Comparison of ENCODE assay signal across 10 mouse cellular contexts in the genomic region with DNA sequence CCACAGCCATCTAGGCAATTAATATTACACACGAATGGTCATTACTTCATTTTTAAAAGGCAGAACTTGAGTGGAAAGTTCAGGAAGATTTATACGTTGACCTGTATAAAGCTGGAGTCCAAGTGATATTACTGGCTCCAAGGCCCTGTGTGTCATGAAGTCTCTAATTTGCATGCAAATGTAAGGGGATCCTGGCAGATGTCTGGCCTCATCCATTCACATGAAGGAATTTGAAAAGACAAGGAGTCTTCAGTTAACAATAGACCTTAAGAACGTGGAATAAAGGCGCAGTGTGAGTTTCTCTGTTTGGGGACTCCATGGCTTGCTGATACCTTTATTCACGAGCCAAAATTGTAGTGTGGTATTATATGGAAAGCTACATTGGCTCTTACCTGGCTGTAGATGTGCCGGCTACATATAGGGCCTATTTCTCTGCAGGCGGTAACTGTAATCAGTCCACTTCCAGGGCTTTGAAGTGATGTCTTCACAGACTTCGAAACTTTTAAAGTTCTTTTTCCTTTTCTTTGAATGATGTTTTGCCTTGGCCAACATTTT. TPM values are rescaled to one million over a fixed set of nuclear protein-coding genes. Genes with fewer than 3 reads are reported as not detected.
DNase-seq lines count a peak whose midpoint lies in the region; ATAC-seq and TF ChIP-seq lines count a peak whose summit lies in the region.
"Had no signal": no experiment of that assay in that cellular context is flagged by ENCODE, and none has a peak within 500 bp of the region (broad histone marks: within the 10 kb centered on the region; RNA-seq: fewer than 3 reads in every experiment).

No protein-coding gene starts in this region.

- TF ChIP-seq POLR2A in cerebellum, adult 2 months (IDR thresholded peaks at IDR 0.05; ENCODE audit: borderline replicate concordance, insufficient read depth, low read length), result no peak

- no peak for TF ChIP-seq CTCF in cerebellum, adult 2 months (IDR thresholded peaks at IDR 0.05; ENCODE audit: borderline replicate concordance, insufficient read depth, low read depth, low read length)
- TF ChIP-seq CTCF in stomach, postnatal 0 days (IDR thresholded peaks at IDR 0.05; ENCODE audit: low read depth), result no peak

- no peak overlapping the region for H3K9ac ChIP-seq in stomach, embryonic 14.5 days (replicated peaks; ENCODE audit: low read depth, low read length)
- no peak overlapping the region for H3K9ac ChIP-seq in stomach, postnatal 0 days (ENCODE audit: low read length)
- no peak overlapping the region for H3K9ac ChIP-seq in limb, embryonic 15.5 days
- H3K9ac ChIP-seq: liver, embryonic 13.5 days had no signal

- H3K9me3 ChIP-seq in stomach, embryonic 14.5 days (ENCODE audit: control insufficient read depth, low read depth, low read length), result no peaks in the 10 kb centered on the region
- no peaks in the 10 kb centered on the region for H3K9me3 ChIP-seq in stomach, postnatal 0 days (ENCODE audit: control insufficient read depth, low read length)
- H3K9me3 ChIP-seq in limb, embryonic 15.5 days, result no peaks in the 10 kb centered on the region
- H3K9me3 ChIP-seq: liver, embryonic 13.5 days had no signal

- H3K27me3 ChIP-seq in cerebellum, adult 2 months (ENCODE audit: control insufficient read depth, insufficient read depth, low read length), result no peaks in the 10 kb centered on the region
- no peaks in the 10 kb centered on the region for H3K27me3 ChIP-seq in stomach, embryonic 14.5 days (ENCODE audit: control insufficient read depth, insufficient read depth, low read length)
- no peaks in the 10 kb centered on the region for H3K27me3 ChIP-seq in stomach, postnatal 0 days (ENCODE audit: control insufficient read depth, insufficient read depth, low read length)
- peaks cover 5% of the 10 kb centered on the region; the same call in 1 of the 2 replicates for H3K27me3 ChIP-seq in limb, embryonic 15.5 days

- no peak for TF ChIP-seq EP300 in stomach, postnatal 0 days (optimal IDR thresholded peaks at IDR 0.05)

- WGBS in cerebellum, adult 2 months, result 16% methylated on average over 8 of the region's 8 CpGs
- 64% methylated on average over 8 of the region's 8 CpGs for WGBS in stomach, embryonic 14.5 days
- 77% methylated on average over 8 of the region's 8 CpGs for WGBS in stomach, postnatal 0 days
- 61% methylated on average over 8 of the region's 8 CpGs for WGBS in limb, embryonic 15.5 days

- ATAC-seq in stomach, embryonic 14.5 days (ENCODE audit: insufficient number of reproducible peaks, insufficient read depth, low FRiP score, low read depth), result no peak
- no peak for ATAC-seq in stomach, postnatal 0 days (ENCODE audit: low FRiP score, low TSS enrichment)
- no peak for ATAC-seq in limb, embryonic 15.5 days (ENCODE audit: insufficient number of reproducible peaks, low FRiP score, low TSS enrichment, low read depth)

- peak in 1 of 2 experiments; percentile 18 for DNase-seq in cerebellum, adult 2 months
- no peak for DNase-seq in cerebellum, adult 11-12 months
- DNase-seq in stomach, postnatal 0 days (ENCODE audit: low spot score), result no peak
- DNase-seq in left cerebral cortex, postnatal 14 days (ENCODE audit: low spot score in 2 of 2), result no peak
- DNase-seq in liver, result no peak
- no peak for DNase-seq in right cerebral cortex, postnatal 36 days (ENCODE audit: low spot score in 2 of 2)
- DNase-seq: liver, embryonic 13.5 days; spleen, adult 18-20 months had no signal

- no peaks in the 10 kb centered on the region for H3K36me3 ChIP-seq in stomach, embryonic 14.5 days (ENCODE audit: control insufficient read depth, insufficient read depth, low read length)
- H3K36me3 ChIP-seq in stomach, postnatal 0 days (ENCODE audit: control insufficient read depth, insufficient read depth, low read length), result no peaks in the 10 kb centered on the region
- no peaks in the 10 kb centered on the region for H3K36me3 ChIP-seq in limb, embryonic 15.5 days
- H3K36me3 ChIP-seq: liver, embryonic 13.5 days had no signal

- intact Hi-C loops in left cerebral cortex, postnatal 14 days (cut with DNase I), result loop anchor here (10.0 kb wide), 1 partner anchor 707 kb away; no protein-coding TSS in a partner anchor

- peak overlapping the region; percentile 97 for H3K4me3 ChIP-seq in cerebellum, adult 2 months (replicated peaks; ENCODE audit: insufficient read depth, low read depth, low read length)
- peak overlapping the region; percentile 56; the same call in 1 of the 2 replicates for H3K4me3 ChIP-seq in stomach, embryonic 14.5 days (ENCODE audit: low read depth, low read length)
- no peak overlapping the region for H3K4me3 ChIP-seq in stomach, postnatal 0 days (ENCODE audit: low read depth, low read length)
- peak overlapping the region; percentile 66 for H3K4me3 ChIP-seq in limb, embryonic 15.5 days
- H3K4me3 ChIP-seq: liver, embryonic 13.5 days had no signal

- H3K4me1 ChIP-seq in cerebellum, adult 2 months (ENCODE audit: control insufficient read depth, insufficient read depth, low read length), result peaks cover 7% of the 10 kb centered on the region; the same call in 1 of the 2 replicates
- peaks cover 6% of the 10 kb centered on the region; the same call in 1 of the 2 replicates for H3K4me1 ChIP-seq in stomach, embryonic 14.5 days (ENCODE audit: control insufficient read depth, insufficient read depth, low read length)
- no peaks in the 10 kb centered on the region for H3K4me1 ChIP-seq in stomach, postnatal 0 days (replicated peaks; ENCODE audit: control insufficient read depth, insufficient read depth)
- peaks cover 13% of the 10 kb centered on the region for H3K4me1 ChIP-seq in limb, embryonic 15.5 days
- H3K4me1 ChIP-seq: liver, embryonic 13.5 days had no signal

- no peak overlapping the region for H3K27ac ChIP-seq in cerebellum, adult 2 months (ENCODE audit: insufficient read depth, low read length)
- no peak overlapping the region for H3K27ac ChIP-seq in stomach, embryonic 14.5 days (ENCODE audit: low read length)
- no peak overlapping the region for H3K27ac ChIP-seq in stomach, postnatal 0 days (replicated peaks)
- no peak overlapping the region for H3K27ac ChIP-seq in limb, embryonic 15.5 days
- H3K27ac ChIP-seq: liver, embryonic 13.5 days had no signal

- H3K4me2 ChIP-seq in stomach, embryonic 14.5 days (replicated peaks; ENCODE audit: low read depth, low read length), result peak overlapping the region; percentile 78; the same call in 1 of the 2 replicates
- H3K4me2 ChIP-seq in stomach, postnatal 0 days (replicated peaks; ENCODE audit: low read depth), result no peak overlapping the region
- H3K4me2 ChIP-seq in limb, embryonic 15.5 days, result peak overlapping the region; percentile 98; the same call in 1 of the 2 replicates
- H3K4me2 ChIP-seq: liver, embryonic 13.5 days had no signal

RNA-seq across cellular contexts. Expression of a gene that starts 2.0 kb away (rescaled TPM):
- 98.1 and 102 TPM in 2 replicates for polyA plus RNA-seq in cerebellum, adult 2 months (2012; rRNA removed)
- 9.3 and 11.2 TPM in 2 replicates for polyA plus RNA-seq in stomach, embryonic 14.5 days (2014; fragmentation: Nextera tagmentation; extraction: Ambion mirVana)
- 1.4 and 2.0 TPM in 2 replicates for polyA plus RNA-seq in stomach, postnatal 0 days (2015; fragmentation: Nextera tagmentation; extraction: Ambion mirVana)
- polyA plus RNA-seq in limb, embryonic 15.5 days (2015; fragmentation: Nextera tagmentation; extraction: Ambion mirVana), result 35.1 and 45.8 TPM in 2 replicates
- 10 to 100 TPM; 42.8 to 51.6 TPM for total RNA-seq in left cerebral cortex, postnatal 14 days (2021)
